Mouse (Mus musculus): ENCODE measurements at regions not wholly inside any gene's neighbourhood (a gene's known extent, or its start where the extent isn't known, plus 50 kb on each side); places are given as distances from the start of the nearest gene placed in this dataset.
"Not testable (repeated sequence)": the region's sequence is repeated elsewhere in the genome, so short reads cannot be mapped to it uniquely, and the experiment has no call there.

GRCm38 (mm10) chr10:46778729-46779128 lies 1201.1 kb downstream of the Hace1 start:
- H3K27me3 ChIP-seq (replicated peaks) = no peaks in the 10 kb centered on the region
- no peak overlapping the region for H3K9ac ChIP-seq (ENCODE audit: insufficient read depth, low read depth)
- no peaks in the 10 kb centered on the region for H3K79me2 ChIP-seq (replicated peaks; ENCODE audit: control insufficient read depth, extremely low read depth, insufficient read depth, poor library complexity, severe bottlenecking)
- no peaks in the 10 kb centered on the region for H3K4me1 ChIP-seq (ENCODE audit: control insufficient read depth in 1 of 2, insufficient read depth in 2 of 2)
- no peaks in the 10 kb centered on the region for H3K36me3 ChIP-seq (replicated peaks in 1 of 2; ENCODE audit: control insufficient read depth in 1 of 2, insufficient read depth in 1 of 2, low read length in 1 of 2)
- in situ Hi-C loops (cut with MboI; ENCODE audit: low pct_ligation_motif_present, low pct_unique_long_range_greater_than_20kb, low sequenced_read_pairs) (no loop called here), dilution Hi-C loops (cut with MboI; ENCODE audit: extremely low pct_ligation_motif_present, extremely low pct_unique_long_range_greater_than_20kb, low sequenced_read_pairs) (no loop called here)
- H3K4me2 ChIP-seq (ENCODE audit: insufficient read depth, low read depth, poor library complexity, severe bottlenecking) = no peak overlapping the region
- TF ChIP-seq POLR2A (IDR thresholded peaks at IDR 0.05; ENCODE audit: low read depth, low read length) (no peak), CHD2 (IDR thresholded peaks at IDR 0.05; ENCODE audit: low read length) (no peak), E2F4 (IDR thresholded peaks at IDR 0.05; ENCODE audit: insufficient replicate concordance, low read depth, low read length) (no peak), PAX5 (IDR thresholded peaks at IDR 0.05; ENCODE audit: low read length) (no peak), MAFK (IDR thresholded peaks at IDR 0.05; ENCODE audit: insufficient replicate concordance, low read length) (peak; percentile 69; the same call in 1 of the 2 replicates), MAZ (IDR thresholded peaks at IDR 0.05; ENCODE audit: low read depth, low read length) (no peak), TBP (conservative IDR thresholded peaks at IDR 0.05; ENCODE audit: low read depth, low read length) (no peak), JUND (conservative IDR thresholded peaks at IDR 0.05; ENCODE audit: low read depth, low read length) (no peak)
- no peak overlapping the region for H3K4me3 ChIP-seq (replicated peaks in 1 of 3; ENCODE audit: low read depth in 2 of 3, low read length in 2 of 3, poor library complexity in 1 of 3)
- no peak overlapping the region for H3K27ac ChIP-seq (ENCODE audit: insufficient read depth, low read depth)
- H3K9me3 ChIP-seq (replicated peaks; ENCODE audit: low read length) = no peaks in the 10 kb centered on the region
- DNase-seq (ENCODE audit: extremely low read depth) = no peak

DNA sequence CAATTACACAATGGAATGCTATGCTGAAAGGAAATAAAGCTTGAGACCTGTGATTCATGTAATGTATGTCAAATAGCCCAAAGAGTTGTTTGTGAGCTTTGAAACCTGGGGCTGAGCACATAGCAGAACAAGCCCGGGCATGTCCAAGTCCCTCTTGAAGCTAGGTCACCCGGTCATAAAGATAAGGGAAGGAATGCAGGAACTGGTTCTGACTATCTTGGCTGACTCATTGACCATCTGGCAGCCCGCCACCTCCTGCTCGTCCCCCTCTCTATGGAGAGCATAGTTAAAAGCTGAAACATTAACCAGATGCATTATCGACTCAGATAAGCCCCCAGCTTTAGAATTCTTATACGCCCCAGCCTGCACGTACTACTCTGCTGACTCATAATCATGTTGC lies 1208.1 kb downstream of the Hace1 start:
- in situ Hi-C loops (cut with MboI; ENCODE audit: low pct_ligation_motif_present, low pct_unique_long_range_greater_than_20kb, low sequenced_read_pairs); dilution Hi-C loops (cut with MboI; ENCODE audit: extremely low pct_ligation_motif_present, extremely low pct_unique_long_range_greater_than_20kb, low sequenced_read_pairs): not testable (repeated sequence)

DNA sequence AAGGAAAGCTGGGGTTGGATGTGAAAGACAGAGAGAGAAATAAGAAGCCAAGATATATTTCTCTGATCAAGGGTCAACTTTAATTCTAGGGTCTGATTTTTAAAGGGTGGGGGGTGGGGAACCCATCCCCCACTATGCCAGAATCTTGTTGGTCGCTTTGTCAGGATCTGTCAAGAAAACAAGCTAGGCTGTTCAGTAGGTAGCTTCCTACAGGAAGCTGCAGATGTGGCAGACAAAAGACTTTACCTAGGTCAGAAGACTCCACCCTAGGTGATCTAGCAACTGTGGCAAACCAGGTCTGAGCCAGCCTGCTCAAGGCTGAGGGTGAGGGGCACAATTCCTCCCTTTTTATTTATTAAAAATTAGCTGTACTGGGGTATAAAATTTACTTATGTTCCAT lies 1236.6 kb downstream of the Hace1 start:
- no peak overlapping the region for H3K4me2 ChIP-seq (ENCODE audit: insufficient read depth, low read depth, poor library complexity, severe bottlenecking)
- DNase-seq (ENCODE audit: extremely low read depth) = no peak
- dilution Hi-C loops (cut with MboI; ENCODE audit: extremely low pct_ligation_motif_present, extremely low pct_unique_long_range_greater_than_20kb, low sequenced_read_pairs) (no loop called here), in situ Hi-C loops (cut with MboI; ENCODE audit: low pct_ligation_motif_present, low pct_unique_long_range_greater_than_20kb, low sequenced_read_pairs) (no loop called here)
- H3K27me3 ChIP-seq (replicated peaks) = no peaks in the 10 kb centered on the region
- no peak overlapping the region for H3K9ac ChIP-seq (ENCODE audit: insufficient read depth, low read depth)
- H3K4me1 ChIP-seq (ENCODE audit: control insufficient read depth in 1 of 2, insufficient read depth in 2 of 2) = no peaks in the 10 kb centered on the region
- H3K79me2 ChIP-seq (replicated peaks; ENCODE audit: control insufficient read depth, extremely low read depth, insufficient read depth, poor library complexity, severe bottlenecking) = no peaks in the 10 kb centered on the region
- TF ChIP-seq MAZ (IDR thresholded peaks at IDR 0.05; ENCODE audit: low read depth, low read length) (no peak), POLR2AphosphoS2 (IDR thresholded peaks at IDR 0.05; ENCODE audit: low read depth, low read length) (no peak), TBP (conservative IDR thresholded peaks at IDR 0.05; ENCODE audit: low read depth, low read length) (no peak), NRF1 (IDR thresholded peaks at IDR 0.05; ENCODE audit: low read depth, low read length) (no peak), UBTF (IDR thresholded peaks at IDR 0.05; ENCODE audit: low read depth, low read length) (no peak), CHD2 (IDR thresholded peaks at IDR 0.05; ENCODE audit: low read length) (no peak), ZMIZ1 (IDR thresholded peaks at IDR 0.05; ENCODE audit: low read depth, low read length) (no peak), ZC3H11A (IDR thresholded peaks at IDR 0.05; ENCODE audit: low read depth, low read length) (no peak), RCOR1 (conservative IDR thresholded peaks at IDR 0.05; ENCODE audit: low read depth, low read length) (no peak), EP300 (IDR thresholded peaks at IDR 0.05; ENCODE audit: low read length) (no peak), POLR2A (IDR thresholded peaks at IDR 0.05; ENCODE audit: low read depth, low read length) (no peak), IRF4 (IDR thresholded peaks at IDR 0.05; ENCODE audit: low read depth, low read length) (no peak), MAX (IDR thresholded peaks at IDR 0.05; ENCODE audit: low read length) (no peak), SIN3A (IDR thresholded peaks at IDR 0.05; ENCODE audit: low read length) (no peak)
- H3K27ac ChIP-seq (ENCODE audit: insufficient read depth, low read depth) = no peak overlapping the region
- H3K36me3 ChIP-seq (replicated peaks in 1 of 2; ENCODE audit: control insufficient read depth in 1 of 2, insufficient read depth in 1 of 2, low read length in 1 of 2) = no peaks in the 10 kb centered on the region
- H3K9me3 ChIP-seq (replicated peaks; ENCODE audit: low read length) = no peaks in the 10 kb centered on the region
- no peak overlapping the region for H3K4me3 ChIP-seq (replicated peaks in 1 of 3; ENCODE audit: low read depth in 2 of 3, low read length in 2 of 3, poor library complexity in 1 of 3)

More for the DNA sequence above, 1208.1 kb downstream of the Hace1 start:
- H3K27ac ChIP-seq (ENCODE audit: insufficient read depth, low read depth); H3K4me2 ChIP-seq (ENCODE audit: insufficient read depth, low read depth, poor library complexity, severe bottlenecking); H3K9me3 ChIP-seq (replicated peaks; ENCODE audit: low read length); DNase-seq (ENCODE audit: extremely low read depth); H3K27me3 ChIP-seq (replicated peaks); H3K4me1 ChIP-seq (ENCODE audit: control insufficient read depth in 1 of 2, insufficient read depth in 2 of 2); H3K36me3 ChIP-seq (replicated peaks in 1 of 2; ENCODE audit: control insufficient read depth in 1 of 2, insufficient read depth in 1 of 2, low read length in 1 of 2); H3K9ac ChIP-seq (ENCODE audit: insufficient read depth, low read depth); H3K4me3 ChIP-seq (replicated peaks in 1 of 3; ENCODE audit: low read depth in 2 of 3, low read length in 2 of 3, poor library complexity in 1 of 3); H3K79me2 ChIP-seq (replicated peaks; ENCODE audit: control insufficient read depth, extremely low read depth, insufficient read depth, poor library complexity, severe bottlenecking): not testable (repeated sequence)

All from CH12.LX (cell line).